Mouse (Mus musculus): ENCODE results near the gene Clec18a. TPM values are rescaled to one million over a fixed set of nuclear protein-coding genes. Genes with fewer than 3 reads are reported as not detected.
"Not testable (repeated sequence)": the region's sequence is repeated elsewhere in the genome, so short reads cannot be mapped to it uniquely, and the experiment has no call there.

The Clec18a gene
- polyA plus RNA-seq, 1 experiment from 2014 or later: not detected

DNA sequence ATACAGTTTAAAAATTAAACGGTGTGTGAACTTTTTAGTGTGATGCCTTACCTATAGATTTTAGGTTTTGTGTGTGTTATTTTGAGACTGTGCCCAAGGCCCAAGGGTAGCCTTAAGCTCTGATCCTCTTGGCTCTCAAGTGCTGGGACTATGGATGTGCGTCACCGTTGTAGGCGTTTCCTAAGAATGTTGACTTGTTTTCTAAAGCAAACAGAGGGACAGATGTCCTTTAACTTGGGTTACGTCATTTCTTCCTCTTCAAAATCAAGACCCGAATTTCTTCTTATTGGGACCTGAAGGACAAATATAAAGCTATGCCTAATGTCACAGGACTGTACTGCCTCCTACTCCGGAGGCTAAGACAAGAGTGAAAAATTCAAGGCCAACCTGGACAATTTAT is 59.3 kb downstream of the Clec18a start, which contains the start of gene Aars:
Aars (plus strand) TSS at position 229 of the 400 bp plus-strand sequence.
- no peaks in the 10 kb centered on the region for H3K27me3 ChIP-seq (replicated peaks; ENCODE audit: control insufficient read depth, insufficient read depth, low read length)
- H3K9me3 ChIP-seq (ENCODE audit: control insufficient read depth, low read length): no peaks in the 10 kb centered on the region
- peak within 1 kb of the TSS; percentile 79 for H3K4me2 ChIP-seq (ENCODE audit: low read length)
- peak within 1 kb of the TSS; percentile 77 for H3K4me3 ChIP-seq (ENCODE audit: low read depth, low read length)
- H3K36me3 ChIP-seq (ENCODE audit: control insufficient read depth, insufficient read depth, low read length): peaks cover 15% of the 10 kb centered on the region
- peaks cover 14% of the 10 kb centered on the region for H3K4me1 ChIP-seq (replicated peaks; ENCODE audit: control insufficient read depth, insufficient read depth, low read length)
- peak within 1 kb of the TSS; percentile 72 for H3K27ac ChIP-seq (ENCODE audit: low read depth)
- H3K9ac ChIP-seq (ENCODE audit: low read length): peak within 1 kb of the TSS; percentile 81
- 95% methylated on average over 7 of the region's 7 CpGs for WGBS
- DNase-seq (ENCODE audit: low spot score) (no peak), ATAC-seq (replicated peaks; ENCODE audit: low FRiP score, low TSS enrichment, low read depth) (no peak)

DNA sequence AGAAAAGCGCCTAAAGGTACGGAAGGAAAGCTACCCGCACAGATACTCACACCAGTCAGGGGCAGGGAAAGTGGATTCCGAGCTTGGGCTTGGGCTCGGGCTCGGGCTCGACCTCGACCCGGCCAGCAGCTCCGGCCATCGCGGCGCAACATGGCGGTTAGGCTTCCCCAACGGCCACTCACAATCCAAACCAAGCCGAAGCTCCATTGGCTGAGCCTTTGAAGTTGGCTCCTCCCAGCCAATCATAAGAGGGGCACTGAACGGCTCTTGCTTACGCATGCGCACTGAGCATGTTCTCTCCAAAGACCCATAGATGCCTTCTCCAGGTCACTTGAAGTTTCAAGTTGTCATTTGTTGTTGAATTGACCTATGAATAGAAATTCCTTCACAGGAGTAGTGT is 60.7 kb downstream of the Clec18a start, which contains the start of gene Ddx19b:
Ddx19b (minus strand) TSS at position 180 of the 400 bp plus-strand sequence.
- DNase-seq (ENCODE audit: low spot score): no peak
- no peak for ATAC-seq (replicated peaks; ENCODE audit: low FRiP score, low TSS enrichment, low read depth)
- WGBS: 95% methylated on average over 19 of the region's 19 CpGs

DNA sequence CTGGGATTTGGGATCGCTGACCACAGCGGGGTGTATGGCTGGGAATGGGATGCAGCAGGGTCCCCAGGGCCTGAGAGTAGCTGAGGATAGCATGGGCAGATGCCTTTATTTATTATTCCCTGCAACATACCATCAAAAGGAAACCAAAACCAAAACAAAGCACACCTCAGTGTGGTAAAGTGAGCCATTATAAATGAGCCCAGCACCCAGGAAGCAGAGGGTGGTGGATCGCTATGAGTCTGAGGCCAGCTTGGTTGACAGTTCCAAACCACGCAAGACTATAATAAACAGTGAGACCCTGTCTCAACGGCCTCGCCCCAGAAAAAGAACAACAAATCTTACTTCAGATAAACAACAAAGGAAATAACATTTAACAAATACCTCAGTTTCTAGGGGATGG is 62.2 kb downstream of the Clec18a start:
- no peak overlapping the region for H3K9ac ChIP-seq (ENCODE audit: low read length)
- no peaks in the 10 kb centered on the region for H3K36me3 ChIP-seq (ENCODE audit: control insufficient read depth, insufficient read depth, low read length)
- no peak overlapping the region for H3K27ac ChIP-seq (ENCODE audit: low read depth)
- DNase-seq (ENCODE audit: low spot score): no peak
- 70% methylated on average over 6 of the region's 6 CpGs for WGBS
- H3K4me2 ChIP-seq (ENCODE audit: low read length): no peak overlapping the region
- no peak overlapping the region for H3K4me3 ChIP-seq (ENCODE audit: low read depth, low read length)
- H3K27me3 ChIP-seq (replicated peaks; ENCODE audit: control insufficient read depth, insufficient read depth, low read length): no peaks in the 10 kb centered on the region
- no peaks in the 10 kb centered on the region for H3K9me3 ChIP-seq (ENCODE audit: control insufficient read depth, low read length)
- H3K4me1 ChIP-seq (replicated peaks; ENCODE audit: control insufficient read depth, insufficient read depth, low read length): peaks cover 16% of the 10 kb centered on the region
- no peak for ATAC-seq (replicated peaks; ENCODE audit: low FRiP score, low TSS enrichment, low read depth)

More for the DNA sequence above, 60.7 kb downstream of the Clec18a start, which contains the start of gene Ddx19b:
- Histone ChIP-seq H3K4me3 (ENCODE audit: low read depth, low read length) (no peak within 1 kb of the TSS), H3K27me3 (replicated peaks; ENCODE audit: control insufficient read depth, insufficient read depth, low read length) (no peaks in the 10 kb centered on the region), H3K4me2 (ENCODE audit: low read length) (no peak within 1 kb of the TSS), H3K36me3 (ENCODE audit: control insufficient read depth, insufficient read depth, low read length) (peaks cover 1% of the 10 kb centered on the region), H3K9me3 (ENCODE audit: control insufficient read depth, low read length) (no peaks in the 10 kb centered on the region), H3K27ac (ENCODE audit: low read depth) (no peak within 1 kb of the TSS), H3K9ac (ENCODE audit: low read length) (no peak within 1 kb of the TSS), H3K4me1 (replicated peaks; ENCODE audit: control insufficient read depth, insufficient read depth, low read length) (peaks cover 19% of the 10 kb centered on the region)

DNA sequence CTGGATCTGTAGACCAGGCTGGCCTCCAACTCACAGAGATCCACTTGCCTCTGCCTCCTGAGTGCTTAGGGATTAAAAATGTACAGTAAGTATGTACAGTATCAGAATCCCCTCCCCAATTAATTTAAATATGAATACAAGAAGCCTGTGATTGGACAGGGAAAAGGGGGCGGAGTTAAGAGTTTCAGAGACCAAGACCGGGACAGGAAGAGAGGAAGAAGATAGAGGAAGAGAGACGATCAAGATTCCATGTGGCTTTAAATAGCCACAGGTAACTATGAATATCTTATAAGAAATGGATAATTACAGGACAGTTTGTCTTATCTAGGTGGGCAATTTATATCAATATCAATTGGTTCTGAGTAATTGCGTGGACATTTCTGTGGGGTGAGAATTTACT is 62.6 kb downstream of the Clec18a start:
- Histone ChIP-seq H3K4me3 (ENCODE audit: low read depth, low read length) (no peak overlapping the region), H3K36me3 (ENCODE audit: control insufficient read depth, insufficient read depth, low read length) (no peaks in the 10 kb centered on the region), H3K27me3 (replicated peaks; ENCODE audit: control insufficient read depth, insufficient read depth, low read length) (no peaks in the 10 kb centered on the region), H3K27ac (ENCODE audit: low read depth) (no peak overlapping the region), H3K4me2 (ENCODE audit: low read length) (no peak overlapping the region), H3K9ac (ENCODE audit: low read length) (no peak overlapping the region), H3K9me3 (ENCODE audit: control insufficient read depth, low read length) (no peaks in the 10 kb centered on the region), H3K4me1 (replicated peaks; ENCODE audit: control insufficient read depth, insufficient read depth, low read length) (peaks cover 11% of the 10 kb centered on the region)
- DNase-seq (ENCODE audit: low spot score): no peak
- ATAC-seq (replicated peaks; ENCODE audit: low FRiP score, low TSS enrichment, low read depth): no peak
- WGBS: 62% methylated on average over 4 of the region's 4 CpGs

DNA sequence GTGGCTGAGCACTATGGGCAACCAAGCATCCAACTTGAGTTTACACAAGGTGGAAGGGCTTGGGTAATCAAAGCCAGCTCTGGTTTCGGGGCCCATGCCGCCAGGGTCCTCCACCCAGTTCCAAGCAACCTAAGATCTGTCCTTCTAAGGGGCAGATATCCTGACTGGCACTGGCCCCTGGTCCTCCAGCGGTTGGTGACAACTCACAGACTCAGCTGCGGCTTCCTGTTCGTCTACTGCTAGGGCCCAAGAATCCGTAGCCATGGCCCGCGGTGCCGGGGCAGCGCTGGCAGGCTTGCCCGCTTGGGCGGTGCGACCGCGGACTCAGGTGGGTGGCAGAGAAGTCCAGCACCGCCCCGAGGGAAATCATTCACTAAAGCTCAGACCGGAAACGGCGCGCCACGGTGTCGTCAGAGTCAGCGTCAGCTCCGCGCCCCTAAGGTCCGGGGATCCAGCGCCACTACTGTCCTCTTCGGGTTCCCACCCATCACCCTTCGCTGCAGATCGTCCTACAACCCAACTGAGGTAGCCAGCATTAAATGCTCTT is 64.8 kb downstream of the Clec18a start:
- peak; percentile 89 for ATAC-seq (replicated peaks; ENCODE audit: low FRiP score, low TSS enrichment, low read depth)
- Histone ChIP-seq H3K9ac (ENCODE audit: low read length) (peak overlapping the region; percentile 65), H3K4me2 (ENCODE audit: low read length) (peak overlapping the region; percentile 73), H3K4me3 (ENCODE audit: low read depth, low read length) (peak overlapping the region; percentile 89), H3K27ac (ENCODE audit: low read depth) (peak overlapping the region; percentile 60; the same call in 1 of the 2 replicates), H3K36me3 (ENCODE audit: control insufficient read depth, insufficient read depth, low read length) (no peaks in the 10 kb centered on the region), H3K4me1 (replicated peaks; ENCODE audit: control insufficient read depth, insufficient read depth, low read length) (peaks cover 8% of the 10 kb centered on the region; the same call in 1 of the 2 replicates), H3K27me3 (replicated peaks; ENCODE audit: control insufficient read depth, insufficient read depth, low read length) (no peaks in the 10 kb centered on the region), H3K9me3 (ENCODE audit: control insufficient read depth, low read length) (no peaks in the 10 kb centered on the region)
- WGBS: under 1% methylated on average over 31 of the region's 31 CpGs
- peak; percentile 94 for DNase-seq (ENCODE audit: low spot score)

DNA sequence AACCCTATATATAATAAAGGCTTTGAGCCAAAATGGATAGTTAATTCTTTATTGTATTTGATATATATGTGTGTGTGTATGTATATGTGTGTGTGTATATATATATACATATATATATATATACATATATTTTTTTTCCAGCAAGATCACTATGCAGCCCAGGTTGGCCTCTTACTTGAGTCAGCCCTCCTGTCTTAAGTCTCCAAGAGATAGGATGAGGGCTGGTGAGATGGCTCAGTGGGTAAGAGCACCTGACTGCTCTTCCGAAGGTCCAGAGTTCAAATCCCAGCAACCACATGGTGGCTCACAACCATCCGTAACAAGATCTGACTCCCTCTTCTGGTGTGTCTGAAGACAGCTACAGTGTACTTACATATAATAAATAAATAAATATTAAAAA is 65.6 kb downstream of the Clec18a start:
- H3K9me3 ChIP-seq (ENCODE audit: control insufficient read depth, low read length); H3K4me3 ChIP-seq (ENCODE audit: low read depth, low read length); H3K9ac ChIP-seq (ENCODE audit: low read length); H3K4me2 ChIP-seq (ENCODE audit: low read length); H3K27ac ChIP-seq (ENCODE audit: low read depth); H3K27me3 ChIP-seq (replicated peaks; ENCODE audit: control insufficient read depth, insufficient read depth, low read length); ATAC-seq (replicated peaks; ENCODE audit: low FRiP score, low TSS enrichment, low read depth); H3K36me3 ChIP-seq (ENCODE audit: control insufficient read depth, insufficient read depth, low read length); H3K4me1 ChIP-seq (replicated peaks; ENCODE audit: control insufficient read depth, insufficient read depth, low read length); DNase-seq (ENCODE audit: low spot score): not testable (repeated sequence)
- WGBS: 100% methylated on average over 1 of the region's 2 CpGs

DNA sequence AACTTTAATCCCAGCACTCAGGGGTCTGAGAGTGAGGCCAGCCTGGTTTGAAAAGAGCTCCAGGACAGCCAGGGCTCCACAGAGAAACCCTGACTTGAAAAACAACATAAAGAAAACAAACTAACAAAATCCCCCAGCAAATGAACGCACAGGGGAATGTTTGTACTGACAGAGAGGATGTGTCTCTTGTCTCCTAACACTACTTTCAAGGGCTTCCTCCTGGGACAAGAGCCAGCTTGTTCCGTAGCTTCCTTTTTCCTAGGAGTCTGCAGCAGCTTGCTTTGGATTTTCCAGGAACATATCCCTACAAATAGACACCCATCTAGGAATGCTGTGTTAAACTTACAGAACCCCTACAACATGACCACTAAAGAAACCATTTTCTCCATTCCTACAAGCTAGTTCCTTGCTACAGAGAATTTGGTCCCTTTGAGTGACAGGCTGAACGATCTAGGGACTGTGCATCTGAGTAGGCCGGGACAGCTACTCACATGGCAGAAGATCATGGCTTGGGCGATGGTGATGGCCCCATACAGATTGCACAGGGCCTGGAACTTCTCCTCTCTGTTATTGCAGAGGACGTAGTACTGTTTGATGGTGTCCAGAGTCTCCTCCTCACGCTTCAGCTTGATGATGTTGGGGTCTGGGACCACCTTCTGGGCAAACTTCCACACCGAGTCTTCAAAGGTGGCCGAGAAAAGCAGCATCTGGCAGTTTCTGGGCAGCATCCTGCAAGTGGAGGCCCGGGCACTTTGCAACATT is 81.8 kb downstream of the Clec18a start:
- not testable (repeated sequence) for H3K27me3 ChIP-seq (replicated peaks; ENCODE audit: control insufficient read depth, insufficient read depth, low read length); ATAC-seq (replicated peaks; ENCODE audit: low FRiP score, low TSS enrichment, low read depth); H3K4me1 ChIP-seq (replicated peaks; ENCODE audit: control insufficient read depth, insufficient read depth, low read length); DNase-seq (ENCODE audit: low spot score); H3K27ac ChIP-seq (ENCODE audit: low read depth); H3K9me3 ChIP-seq (ENCODE audit: control insufficient read depth, low read length); H3K4me3 ChIP-seq (ENCODE audit: low read depth, low read length); H3K9ac ChIP-seq (ENCODE audit: low read length); H3K4me2 ChIP-seq (ENCODE audit: low read length)
- WGBS: 92% methylated on average over 9 of the region's 10 CpGs
- peaks cover 41% of the 10 kb centered on the region for H3K36me3 ChIP-seq (ENCODE audit: control insufficient read depth, insufficient read depth, low read length)
